Mouse (Mus musculus) midbrain, postnatal 0 days (tissue): ENCODE results near the gene Mad2l2. TPM values are rescaled to one million over a fixed set of nuclear protein-coding genes. Genes with fewer than 3 reads are reported as not detected.

Experiments used
- ATAC-seq: fragments of 200-750 bp; cut with Nextera tagmentation; 2 replicates; pipeline ENCODE4 v1.8.0; 2017; ENCODE audit warnings: moderate number of reproducible peaks, mild to moderate bottlenecking, moderate TSS enrichment, moderate library complexity; ENCODE audit not compliant: low FRiP score
- DNase-seq: peaks from one replicate; pipeline ENCODE4 v3.0.0-alpha.2; 2015; ENCODE audit warnings: low spot score
- H3K27ac ChIP-seq: fragments of 300-500 bp; sonication (generic); 2 replicates; pipeline ENCODE4 v1.5.1; 2014; ENCODE audit warnings: low read depth, mild to moderate bottlenecking, low read length, mixed read lengths
- H3K27me3 ChIP-seq: fragments of 300-500 bp; sonication (generic); 2 replicates; pipeline ENCODE4 v1.6.1; 2014; ENCODE audit warnings: low read length, control low read depth, mixed read lengths; ENCODE audit not compliant: insufficient read depth
- H3K36me3 ChIP-seq: fragments of 300-500 bp; sonication (generic); 2 replicates; pipeline ENCODE4 v1.6.1; 2014; ENCODE audit warnings: low read length, control low read depth, mixed read lengths; ENCODE audit not compliant: insufficient read depth
- H3K4me1 ChIP-seq: fragments of 300-500 bp; sonication (generic); 2 replicates; pipeline ENCODE4 v1.6.1; 2014; ENCODE audit warnings: mild to moderate bottlenecking, control low read depth, antibody characterized with exemption, low read length, mixed read lengths; ENCODE audit not compliant: insufficient read depth
- H3K4me2 ChIP-seq: fragments of 300-500 bp; sonication (generic); 2 replicates; pipeline ENCODE4 v1.6.1; 2014; ENCODE audit warnings: low read depth, mild to moderate bottlenecking, low read length, mixed read lengths; ENCODE audit not compliant: poor library complexity, severe bottlenecking
- H3K4me3 ChIP-seq: fragments of 300-500 bp; sonication (generic); 2 replicates; pipeline ENCODE4 v1.5.1; 2014; ENCODE audit warnings: low read depth, mild to moderate bottlenecking, low read length, moderate library complexity
- H3K9ac ChIP-seq: fragments of 300-500 bp; sonication (generic); replicated peaks from 2 replicates; pipeline ENCODE4 v1.6.1; 2014; ENCODE audit warnings: mild to moderate bottlenecking, low read length, moderate library complexity, mixed read lengths; ENCODE audit not compliant: poor library complexity, severe bottlenecking
- H3K9me3 ChIP-seq: fragments of 300-500 bp; sonication (generic); 2 replicates; pipeline ENCODE4 v1.6.1; 2016; ENCODE audit warnings: low read length, control low read depth
- CTCF ChIP-seq: IDR thresholded peaks from 2 replicates; pipeline ENCODE4 v1.5.1; 2016; ENCODE audit warnings: antibody characterized with exemption, mild to moderate bottlenecking
- WGBS: fragments of 180-500 bp; shearing (Covaris S2); extraction: QIAGEN DNeasy Blood & Tissue Kit; methylation state at CpG from one replicate; pipeline ENCODE4 v1.1.7; 2014; 5-methylcytosine and 5-hydroxymethylcytosine counted together
- polyA plus RNA-seq: library from polyadenylated mRNA; unstranded; fragments of >200 nt; fragmentation: Nextera tagmentation; extraction: Ambion mirVana; gene quantifications from 2 replicates; pipeline ENCODE4 v1.2.1, GENCODE M21; 2015
- total RNA-seq: library from RNA; depleted of rRNA; stranded (reverse); fragments of >200 nt; gene quantifications from 2 replicates; pipeline ENCODE4 v1.2.3, GENCODE M21; 2014

The Mad2l2 gene
- total and polyA plus RNA-seq, 2 experiments from 2014 or later = 51.7 to 89.1 TPM

- ATAC-seq (no peak), DNase-seq (no peak)
- Histone ChIP-seq H3K4me3 (no peak overlapping the region), H3K36me3 (no peaks in the 10 kb centered on the region), H3K27ac (no peak overlapping the region), H3K4me1 (no peaks in the 10 kb centered on the region), H3K27me3 (no peaks in the 10 kb centered on the region), H3K4me2 (no peak overlapping the region), H3K9me3 (no peaks in the 10 kb centered on the region), H3K9ac (no peak overlapping the region)
- 60% methylated on average over 9 of the region's 9 CpGs for WGBS
- TF ChIP-seq CTCF = no peak
Observed at GRCm38 (mm10) chr4:148120555-148120954, 9.6 kb upstream of the Mad2l2 start.

- Histone ChIP-seq H3K4me2 (no peak overlapping the region), H3K4me1 (no peaks in the 10 kb centered on the region), H3K9me3 (no peaks in the 10 kb centered on the region), H3K36me3 (no peaks in the 10 kb centered on the region), H3K27ac (peak overlapping the region; percentile 59; the same call in 1 of the 2 replicates), H3K9ac (no peak overlapping the region), H3K4me3 (no peak overlapping the region), H3K27me3 (no peaks in the 10 kb centered on the region)
- 52% methylated on average over 4 of the region's 4 CpGs for WGBS
- DNase-seq (peak; percentile 94), ATAC-seq (peak; percentile 35)
- TF ChIP-seq CTCF = no peak
Observed at GRCm38 (mm10) chr4:148121362-148121761, 8.8 kb upstream of the Mad2l2 start.

GRCm38 (mm10) chr4:148121982-148122693 lies 8.0 kb upstream of the Mad2l2 start:
- H3K27me3 ChIP-seq = no peaks in the 10 kb centered on the region
- no peak overlapping the region for H3K4me3 ChIP-seq
- H3K36me3 ChIP-seq = no peaks in the 10 kb centered on the region
- no peaks in the 10 kb centered on the region for H3K9me3 ChIP-seq
- H3K27ac ChIP-seq = peak overlapping the region; percentile 59; the same call in 1 of the 2 replicates
- ATAC-seq (peak; percentile 62), DNase-seq (peak; percentile 89)
- 10% methylated on average over 6 of the region's 6 CpGs for WGBS
- H3K4me2 ChIP-seq = no peak overlapping the region
- no peak overlapping the region for H3K9ac ChIP-seq
- no peak for TF ChIP-seq CTCF
- no peaks in the 10 kb centered on the region for H3K4me1 ChIP-seq

GRCm38 (mm10) chr4:148122694-148123066 lies 7.5 kb upstream of the Mad2l2 start:
- 65% methylated on average over 3 of the region's 3 CpGs for WGBS
- ATAC-seq (no peak), DNase-seq (no peak)
- no peak overlapping the region for H3K4me2 ChIP-seq
- no peaks in the 10 kb centered on the region for H3K4me1 ChIP-seq
- H3K9me3 ChIP-seq = no peaks in the 10 kb centered on the region
- no peak overlapping the region for H3K9ac ChIP-seq
- no peak for TF ChIP-seq CTCF
- no peak overlapping the region for H3K4me3 ChIP-seq
- H3K36me3 ChIP-seq = no peaks in the 10 kb centered on the region
- H3K27ac ChIP-seq = no peak overlapping the region
- no peaks in the 10 kb centered on the region for H3K27me3 ChIP-seq

DNA sequence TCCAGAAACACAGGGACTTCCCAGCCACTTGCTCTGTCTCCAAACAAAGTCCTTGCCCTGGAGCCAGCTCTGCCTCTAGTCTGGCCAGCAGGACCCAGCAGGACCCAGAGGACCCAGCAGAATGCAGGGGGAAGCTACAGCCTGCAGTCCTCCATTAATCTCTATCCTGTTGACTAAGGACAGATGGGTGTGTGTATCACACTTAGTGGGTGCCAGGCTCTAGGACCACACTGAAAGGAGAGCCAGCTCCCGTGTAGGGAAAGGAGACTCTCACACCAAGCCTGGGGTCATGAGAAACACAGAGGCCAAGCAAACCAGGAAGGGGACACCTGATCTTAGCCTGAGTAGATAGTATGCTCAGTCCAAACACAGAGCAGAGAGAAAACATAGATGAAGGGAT lies 1.9 kb upstream of the Mad2l2 start:
- DNase-seq (no peak), ATAC-seq (no peak)
- Histone ChIP-seq H3K9me3 (no peaks in the 10 kb centered on the region), H3K4me3 (no peak overlapping the region), H3K36me3 (no peaks in the 10 kb centered on the region), H3K27me3 (no peaks in the 10 kb centered on the region), H3K9ac (no peak overlapping the region), H3K27ac (peak overlapping the region; percentile 3; the same call in 1 of the 2 replicates), H3K4me1 (peaks cover 5% of the 10 kb centered on the region), H3K4me2 (peak overlapping the region; percentile 91; the same call in 1 of the 2 replicates)
- 61% methylated on average over 1 of the region's 1 CpGs for WGBS
- TF ChIP-seq CTCF = no peak

DNA sequence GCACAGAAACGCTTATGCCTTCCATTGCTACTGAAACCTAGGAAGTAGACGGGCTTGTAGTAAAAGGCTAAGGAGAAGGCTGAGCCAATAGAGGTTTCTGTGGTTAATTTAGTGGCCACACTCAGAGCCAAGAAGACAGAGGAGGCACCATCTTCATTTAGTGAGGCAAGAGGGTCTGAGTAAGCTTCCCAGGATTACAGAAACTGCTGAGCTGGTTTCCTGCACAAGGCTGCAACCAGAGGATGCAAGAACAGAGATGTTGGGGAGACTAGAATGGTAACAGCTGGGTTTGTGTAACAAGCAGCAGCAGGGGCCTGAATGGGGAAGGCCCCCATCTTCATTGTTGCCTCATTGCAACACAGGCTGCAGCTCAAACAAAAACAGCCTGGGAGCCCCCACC lies 1.5 kb upstream of the Mad2l2 start:
- DNase-seq (no peak), ATAC-seq (no peak)
- no peaks in the 10 kb centered on the region for H3K27me3 ChIP-seq
- peak overlapping the region; percentile 3; the same call in 1 of the 2 replicates for H3K27ac ChIP-seq
- no peak overlapping the region for H3K9ac ChIP-seq
- peak overlapping the region; percentile 73; the same call in 1 of the 2 replicates for H3K4me3 ChIP-seq
- H3K36me3 ChIP-seq = no peaks in the 10 kb centered on the region
- WGBS = 63% methylated on average over 2 of the region's 2 CpGs
- peak overlapping the region; percentile 91 for H3K4me2 ChIP-seq
- TF ChIP-seq CTCF = no peak
- no peaks in the 10 kb centered on the region for H3K9me3 ChIP-seq
- peaks cover 5% of the 10 kb centered on the region for H3K4me1 ChIP-seq
